Mouse (Mus musculus) liver, postnatal 0 days (tissue): ENCODE data around the gene Oard1. TPM values are rescaled to one million over a fixed set of nuclear protein-coding genes. Genes with fewer than 3 reads are reported as not detected.

Source experiments
- ATAC-seq: fragments of 200-750 bp; cut with Nextera tagmentation; 2 replicates; pipeline ENCODE4 v1.8.0; 2017; ENCODE audit warnings: mild to moderate bottlenecking, moderate library complexity
- DNase-seq: peaks from one replicate; pipeline ENCODE4 v3.0.0-alpha.2; 2016
- H3K27ac ChIP-seq: fragments of 300-500 bp; sonication (generic); 2 replicates; pipeline ENCODE4 v1.5.1; 2014; ENCODE audit warnings: antibody characterized with exemption, moderate library complexity, mild to moderate bottlenecking, low read depth
- H3K27me3 ChIP-seq: fragments of 300-500 bp; sonication (generic); 2 replicates; pipeline ENCODE4 v1.6.1; 2014; ENCODE audit warnings: low read length, control low read depth, mixed read lengths; ENCODE audit not compliant: insufficient read depth
- H3K36me3 ChIP-seq: fragments of 300-500 bp; sonication (generic); replicated peaks from 2 replicates; pipeline ENCODE4 v1.6.1; 2014; ENCODE audit warnings: mild to moderate bottlenecking, control low read depth, low read length, moderate library complexity, mixed read lengths; ENCODE audit not compliant: insufficient read depth
- H3K4me1 ChIP-seq: fragments of 300-500 bp; sonication (generic); 2 replicates; pipeline ENCODE4 v1.6.1; 2014; ENCODE audit warnings: antibody characterized with exemption, mild to moderate bottlenecking, control low read depth; ENCODE audit not compliant: insufficient read depth
- H3K4me2 ChIP-seq: fragments of 300-500 bp; sonication (generic); 2 replicates; pipeline ENCODE4 v1.6.1; 2014; ENCODE audit warnings: low read depth, mild to moderate bottlenecking, low read length, moderate library complexity, mixed read lengths
- H3K4me3 ChIP-seq: fragments of 300-500 bp; sonication (generic); 2 replicates; pipeline ENCODE4 v1.5.1; 2014; ENCODE audit warnings: low read depth, low read length
- H3K9ac ChIP-seq: fragments of 300-500 bp; sonication (generic); replicated peaks from 2 replicates; pipeline ENCODE4 v1.6.1; 2014; ENCODE audit warnings: mild to moderate bottlenecking, moderate library complexity
- H3K9me3 ChIP-seq: fragments of 300-500 bp; sonication (generic); 2 replicates; pipeline ENCODE4 v1.6.1; 2016; ENCODE audit warnings: mild to moderate bottlenecking, control low read depth, low read length, mixed read lengths
- CTCF ChIP-seq: sonication (generic); IDR thresholded peaks from 2 replicates; pipeline ENCODE4 v1.5.1; 2016; ENCODE audit warnings: antibody characterized with exemption, low read depth
- EP300 ChIP-seq: IDR thresholded peaks from 2 replicates; pipeline ENCODE4 v1.6.1; 2016; ENCODE audit warnings: antibody characterized with exemption, low read depth, mild to moderate bottlenecking
- WGBS: fragments of 180-500 bp; shearing (Covaris S2); extraction: QIAGEN DNeasy Blood & Tissue Kit; methylation state at CpG from one replicate; pipeline ENCODE4 v1.1.7; 2014; ENCODE audit not compliant: insufficient replicate concordance; 5-methylcytosine and 5-hydroxymethylcytosine counted together
- polyA plus RNA-seq: library from polyadenylated mRNA; unstranded; fragments of >200 nt; fragmentation: Nextera tagmentation; extraction: Ambion mirVana; gene quantifications from 2 replicates; pipeline ENCODE4 v1.2.1, GENCODE M21; 2015

The Oard1 gene
- polyA plus RNA-seq, 1 experiment from 2014 or later, result 30.1 TPM

DNA sequence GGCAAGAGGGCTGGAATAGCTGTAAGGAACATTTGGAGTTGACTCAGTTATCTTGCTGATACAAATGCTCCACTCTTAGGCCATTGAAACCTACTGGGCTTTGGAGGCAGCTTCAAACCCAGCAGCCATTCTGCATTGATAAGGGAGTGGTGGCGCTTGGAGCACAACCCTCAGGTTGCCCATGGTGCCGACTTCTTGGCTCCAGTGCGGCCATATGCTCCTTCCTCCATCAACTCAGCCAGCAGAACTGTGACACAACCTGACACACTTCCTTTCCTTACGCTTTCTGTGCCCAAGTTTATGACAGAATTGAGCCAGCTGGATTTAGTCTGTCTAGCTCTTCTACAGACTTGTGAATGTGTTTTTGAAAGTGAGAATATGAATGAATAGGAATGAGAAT lies 2.7 kb upstream of the Oard1 start:
- Histone ChIP-seq H3K27me3 (no peaks in the 10 kb centered on the region), H3K9ac (peak overlapping the region; percentile 99; the same call in 1 of the 2 replicates), H3K4me2 (peak overlapping the region; percentile 87), H3K27ac (peak overlapping the region; percentile 100), H3K36me3 (peaks cover 8% of the 10 kb centered on the region; the same call in 1 of the 2 replicates), H3K4me1 (peaks cover 33% of the 10 kb centered on the region), H3K4me3 (peak overlapping the region; percentile 94), H3K9me3 (no peaks in the 10 kb centered on the region)
- ATAC-seq (no peak), DNase-seq (no peak)
- WGBS, result 57% methylated on average over 4 of the region's 4 CpGs
- TF ChIP-seq CTCF (no peak), EP300 (no peak)

- H3K4me1 ChIP-seq, result peaks cover 34% of the 10 kb centered on the region
- H3K27me3 ChIP-seq, result no peaks in the 10 kb centered on the region
- 5% methylated on average over 8 of the region's 8 CpGs for WGBS
- H3K36me3 ChIP-seq, result peaks cover 15% of the 10 kb centered on the region; the same call in 1 of the 2 replicates
- TF ChIP-seq EP300 (no peak), CTCF (no peak)
- peak overlapping the region; percentile 99 for H3K9ac ChIP-seq
- ATAC-seq (no peak), DNase-seq (no peak)
- H3K4me2 ChIP-seq, result peak overlapping the region; percentile 87
- H3K27ac ChIP-seq, result peak overlapping the region; percentile 100
- no peaks in the 10 kb centered on the region for H3K9me3 ChIP-seq
- H3K4me3 ChIP-seq, result peak overlapping the region; percentile 94
These were observed 1.8 kb upstream of the Oard1 start for GRCm38 (mm10) chr17:48407910-48408525.

DNA sequence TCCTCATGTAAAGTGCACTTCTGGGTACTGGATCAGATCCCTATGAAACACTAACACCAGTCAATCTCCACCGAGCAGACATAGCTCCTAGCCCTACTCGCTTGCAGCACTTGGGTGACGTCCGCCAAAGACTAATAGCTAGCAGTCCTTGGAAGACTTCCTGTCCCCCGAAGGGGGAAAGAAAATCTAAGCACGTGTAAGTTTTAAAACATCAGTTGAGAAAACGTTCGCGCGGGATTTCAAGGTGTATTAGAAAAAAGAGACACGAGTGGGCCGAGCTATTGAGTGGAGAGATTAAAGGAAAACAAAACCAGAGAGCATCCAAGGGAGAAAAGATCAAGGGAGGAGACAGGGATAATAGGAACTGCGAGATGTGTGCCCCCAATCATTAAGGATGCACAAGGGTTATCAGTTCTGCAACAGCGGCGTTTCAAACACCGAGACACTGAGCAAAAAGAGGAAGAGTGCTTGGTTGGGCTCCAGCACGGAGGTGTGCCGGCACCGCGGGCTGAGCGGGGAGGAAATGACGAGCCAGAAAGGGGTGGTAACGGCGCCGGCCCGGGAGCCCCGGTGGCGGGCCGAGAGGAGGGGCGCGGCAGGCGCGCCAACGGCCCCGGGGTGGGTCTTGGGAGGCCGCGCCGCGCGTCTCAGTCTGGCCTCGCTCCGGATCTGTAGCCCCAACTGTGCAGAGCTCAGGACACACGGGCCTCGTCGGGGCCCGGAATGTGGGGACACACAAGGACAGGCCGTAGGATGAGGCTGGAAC lies 1.1 kb upstream of the Oard1 start:
- Histone ChIP-seq H3K9me3 (no peaks in the 10 kb centered on the region), H3K4me2 (peak overlapping the region; percentile 87), H3K4me1 (peaks cover 34% of the 10 kb centered on the region), H3K9ac (peak overlapping the region; percentile 99), H3K4me3 (peak overlapping the region; percentile 94), H3K27ac (peak overlapping the region; percentile 100), H3K27me3 (no peaks in the 10 kb centered on the region), H3K36me3 (peaks cover 18% of the 10 kb centered on the region)
- 0 out of 2 replicates have a peak, but pooled peaks have one; percentile 27 for TF ChIP-seq EP300
- TF ChIP-seq CTCF, result no peak
- ATAC-seq (peak; percentile 47), DNase-seq (peak; percentile 90)
- under 1% methylated on average over 47 of the region's 47 CpGs for WGBS

GRCm38 (mm10) chr17:48410299-48410785 lies 528 bp downstream of the Oard1 start:
- Histone ChIP-seq H3K9me3 (no peaks in the 10 kb centered on the region), H3K4me3 (peak overlapping the region; percentile 94), H3K9ac (peak overlapping the region; percentile 78), H3K27ac (peak overlapping the region; percentile 100), H3K36me3 (peaks cover 33% of the 10 kb centered on the region), H3K4me2 (peak overlapping the region; percentile 66), H3K27me3 (no peaks in the 10 kb centered on the region), H3K4me1 (peaks cover 34% of the 10 kb centered on the region)
- under 1% methylated on average over 13 of the region's 13 CpGs for WGBS
- DNase-seq (no peak), ATAC-seq (no peak)
- TF ChIP-seq EP300, result no peak

DNA sequence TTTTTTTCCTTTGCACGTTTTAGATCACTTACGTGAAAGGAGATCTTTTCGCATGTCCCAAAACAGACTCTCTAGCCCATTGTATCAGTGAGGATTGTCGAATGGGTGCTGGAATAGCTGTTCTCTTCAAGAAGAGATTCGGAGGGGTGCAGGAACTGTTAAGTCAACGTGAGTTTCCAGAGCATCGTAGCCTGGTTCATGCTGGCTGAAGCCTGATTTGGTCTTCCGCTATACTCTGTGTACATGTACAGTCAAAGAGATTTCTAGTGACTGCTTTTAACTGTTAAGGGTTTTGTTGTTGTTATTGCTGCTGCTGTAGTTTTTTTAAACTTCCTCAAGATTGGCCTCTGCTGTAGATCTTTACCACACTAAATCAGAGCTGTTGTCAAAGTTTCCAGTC lies 1.4 kb downstream of the Oard1 start:
- Histone ChIP-seq H3K4me3 (peak overlapping the region; percentile 94), H3K4me2 (peak overlapping the region; percentile 66), H3K36me3 (peaks cover 38% of the 10 kb centered on the region), H3K27me3 (no peaks in the 10 kb centered on the region), H3K9ac (peak overlapping the region; percentile 78), H3K9me3 (no peaks in the 10 kb centered on the region), H3K4me1 (peaks cover 33% of the 10 kb centered on the region), H3K27ac (peak overlapping the region; percentile 100; the same call in 1 of the 2 replicates)
- TF ChIP-seq EP300 (no peak), CTCF (no peak)
- WGBS, result 57% methylated on average over 8 of the region's 8 CpGs
- DNase-seq, result no peak
- ATAC-seq, result no peak

DNA sequence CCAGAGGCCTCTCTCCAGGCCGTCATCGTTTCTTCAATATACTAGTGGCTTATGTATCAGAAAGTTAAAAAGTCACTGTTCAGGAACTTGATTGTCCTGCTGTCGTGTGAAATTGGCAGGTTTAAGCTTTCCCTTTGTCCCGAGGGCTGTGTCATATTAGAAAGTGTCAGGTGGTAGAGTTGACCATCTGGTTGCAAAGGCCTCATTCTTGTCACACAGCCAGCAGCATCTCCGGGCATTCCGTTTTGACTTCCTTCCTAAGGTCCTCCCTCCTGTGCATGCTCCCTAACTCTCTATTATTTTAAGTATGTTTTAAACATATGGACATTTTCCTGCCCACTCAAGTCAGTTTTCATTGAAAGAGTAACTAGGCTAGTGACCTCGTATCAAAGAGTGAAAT lies 6.2 kb downstream of the Oard1 start:
- 83% methylated on average over 7 of the region's 7 CpGs for WGBS
- TF ChIP-seq EP300, result no peak
- TF ChIP-seq CTCF, result no peak

More for the DNA sequence above, 6.2 kb downstream of the Oard1 start:
- Histone ChIP-seq H3K9ac (no peak overlapping the region), H3K36me3 (peaks cover 51% of the 10 kb centered on the region), H3K4me3 (no peak overlapping the region), H3K4me2 (no peak overlapping the region), H3K27ac (no peak overlapping the region), H3K4me1 (peaks cover 31% of the 10 kb centered on the region), H3K9me3 (no peaks in the 10 kb centered on the region), H3K27me3 (no peaks in the 10 kb centered on the region)
- DNase-seq (no peak), ATAC-seq (no peak)
